Mouse (Mus musculus): ENCODE measurements around the gene Sez6. TPM values are rescaled to one million over a fixed set of nuclear protein-coding genes. Genes with fewer than 3 reads are reported as not detected.
A peak's percentile ranks its signal among the peaks of the same experiment; 100 is the strongest.

Gene Sez6
- not detected for polyA plus RNA-seq (2017; shearing (Covaris generic))

GRCm38 (mm10) chr11:77930751-77931540 lies at the start of gene Sez6:
TSS of gene Sez6 (plus strand) at chr11:77930800.
- no peak for ATAC-seq

- no peak for ATAC-seq
Observed at GRCm38 (mm10) chr11:77884524-77885245, 45.9 kb upstream of the Sez6 start.

GRCm38 (mm10) chr11:77885246-77885575 lies 45.4 kb upstream of the Sez6 start:
- no peak for ATAC-seq

GRCm38 (mm10) chr11:77887373-77887960 lies 43.1 kb upstream of the Sez6 start:
- peak; percentile 91 for ATAC-seq

DNA sequence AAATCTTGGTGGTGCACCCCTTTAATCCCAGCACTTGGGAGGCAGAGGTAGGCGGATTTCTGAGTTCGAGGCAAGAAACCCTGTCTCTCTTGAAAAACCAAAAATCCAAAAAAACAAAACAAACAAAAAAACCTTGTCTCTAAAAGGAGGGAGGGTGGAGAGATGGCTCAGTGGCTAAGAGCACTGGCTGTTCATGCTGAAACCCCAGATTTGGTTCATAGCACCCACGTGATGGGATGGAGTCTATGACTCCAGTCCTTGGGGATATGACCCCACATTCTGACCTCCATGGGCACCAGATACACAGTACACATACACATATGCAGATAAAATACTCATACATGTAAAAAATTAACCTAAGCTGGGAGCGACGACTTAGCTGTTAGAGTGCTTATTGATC lies 41.8 kb upstream of the Sez6 start:
- ATAC-seq, result no peak

- no peak for ATAC-seq
Observed at GRCm38 (mm10) chr11:77889484-77889883, 41.1 kb upstream of the Sez6 start.

DNA sequence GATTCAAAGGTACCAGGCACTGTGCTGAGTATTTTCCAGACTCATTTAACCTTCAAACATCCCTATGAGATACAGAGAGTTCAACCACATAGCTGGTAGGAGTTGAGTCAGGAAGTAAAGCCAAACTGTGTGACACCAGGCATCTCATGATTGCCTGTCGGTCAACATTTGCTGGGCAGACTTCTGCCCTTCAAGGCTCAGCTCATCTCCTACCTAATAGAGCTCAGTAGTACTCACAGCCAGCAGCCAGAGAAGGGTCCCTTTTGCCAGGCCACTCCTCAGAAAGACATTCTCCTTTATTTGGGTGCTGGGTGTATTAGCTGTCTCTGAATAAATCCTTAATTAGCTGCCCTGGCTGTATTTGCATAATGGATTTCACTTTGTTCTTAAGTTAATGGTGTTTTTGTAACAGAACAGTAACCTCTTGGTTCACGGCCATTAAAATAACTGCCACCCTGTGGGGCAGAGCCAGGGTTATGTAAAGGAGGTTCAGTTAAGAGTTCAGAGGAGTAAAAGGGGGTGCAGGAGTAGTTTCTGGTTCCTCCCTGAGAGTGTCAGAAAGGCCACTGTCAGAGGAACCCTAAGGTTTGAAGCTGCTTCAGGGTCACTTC lies 39.8 kb upstream of the Sez6 start:
- ATAC-seq, result no peak

GRCm38 (mm10) chr11:77892883-77893282 lies 37.7 kb upstream of the Sez6 start:
- no peak for ATAC-seq

- ATAC-seq, result no peak
Observed at GRCm38 (mm10) chr11:77893283-77893682, 37.3 kb upstream of the Sez6 start.

- no peak for ATAC-seq
Observed at GRCm38 (mm10) chr11:77893787-77894718, 36.5 kb upstream of the Sez6 start, which contains the start of gene Pipox. TSS of gene Pipox (minus strand) at chr11:77894096.

- ATAC-seq, result no peak
Observed at GRCm38 (mm10) chr11:77894967-77895366, 35.6 kb upstream of the Sez6 start.

GRCm38 (mm10) chr11:77896011-77896410 lies 34.6 kb upstream of the Sez6 start:
- ATAC-seq, result no peak

DNA sequence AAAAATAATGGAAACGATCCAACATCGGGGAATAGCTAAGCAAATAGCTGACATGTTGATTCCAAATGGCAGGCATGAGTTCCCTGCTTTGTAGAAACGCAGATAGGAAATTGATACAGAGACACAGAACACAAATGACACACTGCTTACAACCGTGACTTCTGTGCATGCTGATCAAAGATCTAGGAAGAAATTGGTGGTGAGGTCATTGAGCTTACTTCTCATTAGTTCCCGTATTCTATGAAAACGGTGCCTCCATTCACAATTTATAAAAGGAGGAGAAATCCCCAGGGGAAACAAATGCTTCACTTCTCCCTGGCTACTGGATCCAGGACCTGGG lies 34.1 kb upstream of the Sez6 start:
- no peak for ATAC-seq

DNA sequence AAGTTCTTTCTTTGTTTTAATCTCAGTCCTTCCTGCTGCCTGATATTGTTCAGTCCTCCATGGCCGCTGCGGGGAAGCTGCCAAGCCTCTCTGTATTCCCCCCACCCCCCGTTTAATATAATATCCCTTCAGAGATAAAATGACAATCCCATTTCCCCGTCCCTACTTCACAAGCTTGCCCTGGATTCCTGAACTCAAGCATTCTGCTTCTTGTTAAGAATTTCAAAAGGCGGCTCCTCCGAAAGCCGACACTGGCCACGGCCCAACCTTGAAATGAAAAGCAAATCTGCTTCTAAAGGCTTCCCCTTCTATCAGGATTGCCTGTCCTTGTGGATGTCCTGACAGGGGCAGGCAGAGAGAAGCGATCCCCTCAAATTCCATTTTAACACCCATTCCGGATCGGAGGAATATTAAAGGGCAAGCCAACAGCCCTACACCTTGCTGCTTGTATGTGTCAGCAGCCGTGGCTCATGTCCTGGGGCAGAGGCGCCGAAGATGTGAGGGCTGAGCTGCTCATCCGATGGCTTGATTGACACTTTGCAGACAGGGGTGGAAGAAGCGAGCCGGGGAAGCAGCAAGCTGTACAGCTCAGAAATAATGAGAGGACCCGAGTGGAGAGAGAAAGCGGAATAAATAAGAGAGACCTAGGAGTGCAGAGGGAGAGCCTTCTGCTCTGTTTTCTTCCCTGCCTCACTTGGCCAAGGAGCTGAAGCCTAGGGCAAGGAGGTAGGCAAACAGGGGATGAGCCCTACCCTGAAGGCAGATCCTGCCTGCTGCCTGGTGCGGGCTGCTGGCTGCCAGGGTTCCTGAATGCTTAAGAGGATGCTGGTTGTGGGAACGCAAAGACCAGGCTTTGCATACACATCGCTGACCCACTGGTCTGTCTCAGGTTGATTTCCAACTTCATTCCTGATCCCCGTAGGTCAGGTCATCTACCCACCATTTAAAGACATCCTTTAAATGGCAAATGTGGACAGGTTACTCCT lies 33.5 kb upstream of the Sez6 start:
- no peak for ATAC-seq

GRCm38 (mm10) chr11:77900187-77900586 lies 30.4 kb upstream of the Sez6 start:
- no peak for ATAC-seq

GRCm38 (mm10) chr11:77900696-77901095 lies 29.9 kb upstream of the Sez6 start:
- ATAC-seq, result no peak

GRCm38 (mm10) chr11:77901366-77901765 lies 29.2 kb upstream of the Sez6 start:
- ATAC-seq, result no peak

GRCm38 (mm10) chr11:77901775-77902355 lies 28.7 kb upstream of the Sez6 start:
- ATAC-seq, result no peak

- no peak for ATAC-seq
Observed at GRCm38 (mm10) chr11:77903761-77904160, 26.8 kb upstream of the Sez6 start.

DNA sequence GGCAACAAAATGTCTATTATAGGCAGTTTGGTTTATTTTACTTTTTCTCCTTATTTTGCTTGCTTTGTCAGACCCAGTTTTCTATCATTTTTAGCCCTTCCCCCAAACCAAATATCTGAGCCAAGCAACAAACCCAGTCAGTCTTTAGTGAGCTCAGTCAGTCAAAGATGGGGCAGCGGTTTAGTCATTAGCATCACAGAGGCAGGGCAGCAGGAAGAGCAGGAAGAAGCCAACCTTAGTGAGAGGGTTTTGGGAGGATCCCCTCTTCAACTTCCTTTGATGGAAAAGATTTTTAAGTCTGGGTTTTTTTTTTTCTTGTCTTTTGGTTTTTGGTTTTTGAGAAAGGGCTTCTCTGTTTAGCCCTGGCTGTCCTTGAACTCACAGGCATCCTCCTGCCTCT lies 25.9 kb upstream of the Sez6 start:
- ATAC-seq, result no peak
